Mouse (Mus musculus) CH12.LX (cell line): Measurements from ENCODE around the gene Lrrc23.

Source experiments
- CHD1 ChIP-seq: IDR thresholded peaks from 2 replicates; pipeline ENCODE4 v1.6.1; 2012; ENCODE audit warnings: low read depth, low read length, improper control_type of control experiment, inconsistent platforms
- CTCF ChIP-seq, 2 experiments: IDR thresholded peaks in 1 of 2; conservative IDR thresholded peaks in 1 of 2; 2 replicates each; pipeline ENCODE4 v1.5.1; 2011 to 2012; ENCODE audit warnings: low read depth in 2 of 2, low read length in 2 of 2, improper control_type of control experiment in 1 of 2, inconsistent platforms in 1 of 2, mild to moderate bottlenecking in 1 of 2, moderate library complexity in 1 of 2
- EP300 ChIP-seq: IDR thresholded peaks from 2 replicates; pipeline ENCODE4 v1.6.1; 2011; ENCODE audit warnings: low read length, improper control_type of control experiment
- GABPA ChIP-seq: IDR thresholded peaks from 2 replicates; pipeline ENCODE4 v1.6.1; 2012; ENCODE audit warnings: low read depth, low read length, improper control_type of control experiment, inconsistent platforms; ENCODE audit not compliant: insufficient replicate concordance
- JUN ChIP-seq: IDR thresholded peaks from 2 replicates; pipeline ENCODE4 v1.6.1; 2011; ENCODE audit warnings: low read depth, mild to moderate bottlenecking, low read length, improper control_type of control experiment, moderate library complexity; ENCODE audit not compliant: insufficient read depth
- KAT2A ChIP-seq: IDR thresholded peaks from 2 replicates; pipeline ENCODE4 v1.6.1; 2012; ENCODE audit warnings: low read length, improper control_type of control experiment, inconsistent platforms; ENCODE audit not compliant: insufficient replicate concordance
- MAFK ChIP-seq: IDR thresholded peaks from 2 replicates; pipeline ENCODE4 v1.6.1; 2011; ENCODE audit warnings: low read length, improper control_type of control experiment; ENCODE audit not compliant: insufficient replicate concordance
- POLR2A ChIP-seq: IDR thresholded peaks from 2 replicates; pipeline ENCODE4 v1.6.1; 2011; ENCODE audit warnings: low read depth, mild to moderate bottlenecking, improper control_type of control experiment, low read length

DNA sequence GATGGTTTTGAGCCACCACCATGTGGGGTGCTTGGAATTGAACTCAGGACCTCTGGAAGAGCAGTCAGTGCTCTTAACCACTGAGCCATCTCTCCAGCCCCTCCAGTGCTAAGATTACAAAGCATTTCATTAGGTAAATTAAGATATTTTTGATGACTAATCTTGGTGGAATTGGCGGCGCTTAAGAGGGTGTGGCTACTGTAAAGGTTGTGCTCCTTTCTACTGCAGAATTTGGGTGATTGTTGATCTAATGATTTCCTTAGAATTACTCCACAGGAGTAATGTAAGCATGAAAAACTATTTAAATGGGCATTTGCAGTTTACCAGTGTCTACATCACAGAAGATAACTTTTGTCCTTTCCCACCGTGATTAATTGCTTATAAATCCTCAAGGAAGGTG is 24.8 kb upstream of the Lrrc23 start:
- no peak for TF ChIP-seq KAT2A
- TF ChIP-seq POLR2A: no peak
- TF ChIP-seq CHD1: no peak
- TF ChIP-seq JUN: no peak
- no peak for TF ChIP-seq CTCF (conservative IDR thresholded peaks at IDR 0.05 in 1 of 2, IDR thresholded peaks at IDR 0.05 in 1 of 2; ENCODE audit: low read depth in 2 of 2, low read length in 2 of 2)
- no peak for TF ChIP-seq EP300
- TF ChIP-seq GABPA: no peak
- no peak for TF ChIP-seq MAFK
